Mouse (Mus musculus) retina, postnatal 1 day (tissue): ENCODE measurements around the gene Opn4.
A peak's percentile ranks its signal among the peaks of the same experiment; 100 is the strongest.

Experiments
- DNase-seq: peaks from one replicate; pipeline ENCODE4 v3.0.0-alpha.2; 2012

Opn4 gene

GRCm38 (mm10) chr14:34561647-34562046, 38.3 kb downstream of the Opn4 start:
- no peak for DNase-seq

- DNase-seq = no peak
Observed at GRCm38 (mm10) chr14:34558947-34559346, 41.0 kb downstream of the Opn4 start.

GRCm38 (mm10) chr14:34555211-34555610, 44.7 kb downstream of the Opn4 start:
- no peak for DNase-seq

GRCm38 (mm10) chr14:34554047-34554446, 45.9 kb downstream of the Opn4 start:
- no peak for DNase-seq

GRCm38 (mm10) chr14:34553470-34553869, 46.5 kb downstream of the Opn4 start:
- no peak for DNase-seq

GRCm38 (mm10) chr14:34552226-34552625, 47.7 kb downstream of the Opn4 start:
- DNase-seq = no peak

- DNase-seq = peak; percentile 92
Observed at GRCm38 (mm10) chr14:34549004-34549671, 50.8 kb downstream of the Opn4 start.

GRCm38 (mm10) chr14:34548391-34549001, 51.4 kb downstream of the Opn4 start:
- DNase-seq = peak; percentile 71

GRCm38 (mm10) chr14:34544545-34544944, 55.4 kb downstream of the Opn4 start:
- no peak for DNase-seq

- DNase-seq = no peak
Observed at GRCm38 (mm10) chr14:34544001-34544400, 55.9 kb downstream of the Opn4 start.

- DNase-seq = no peak
Observed at GRCm38 (mm10) chr14:34543596-34543995, 56.3 kb downstream of the Opn4 start.

GRCm38 (mm10) chr14:34541896-34542295, 58.0 kb downstream of the Opn4 start:
- no peak for DNase-seq

- DNase-seq = peak; percentile 79
Observed at GRCm38 (mm10) chr14:34540685-34541162, 59.2 kb downstream of the Opn4 start.
